Mouse (Mus musculus) heart, postnatal 0 days (tissue): ENCODE measurements around the gene Phactr1. TPM values are rescaled to one million over a fixed set of nuclear protein-coding genes. Genes with fewer than 3 reads are reported as not detected.

ENCODE experiments used
- ATAC-seq: fragments of 200-750 bp; cut with Nextera tagmentation; 2 replicates; pipeline ENCODE4 v1.8.0; 2017; ENCODE audit warnings: low read depth, moderate number of reproducible peaks, moderate library complexity; ENCODE audit not compliant: insufficient read depth
- DNase-seq: peaks from one replicate; pipeline ENCODE4 v3.0.0-alpha.2; 2016; ENCODE audit warnings: low spot score
- H3K27ac ChIP-seq: fragments of 300-500 bp; sonication (generic); 2 replicates; pipeline ENCODE4 v1.5.1; 2014; ENCODE audit warnings: low read depth, mild to moderate bottlenecking
- H3K27me3 ChIP-seq: fragments of 300-500 bp; sonication (generic); 2 replicates; pipeline ENCODE4 v1.6.1; 2014; ENCODE audit warnings: low read length, mixed read lengths; ENCODE audit not compliant: control insufficient read depth, insufficient read depth
- H3K36me3 ChIP-seq: fragments of 300-500 bp; sonication (generic); replicated peaks from 2 replicates; pipeline ENCODE4 v1.6.1; 2014; ENCODE audit warnings: low read length, mixed read lengths; ENCODE audit not compliant: control insufficient read depth, insufficient read depth
- H3K4me1 ChIP-seq: fragments of 300-500 bp; sonication (generic); 2 replicates; pipeline ENCODE4 v1.6.1; 2014; ENCODE audit warnings: antibody characterized with exemption; ENCODE audit not compliant: control insufficient read depth, insufficient read depth
- H3K4me2 ChIP-seq: fragments of 300-500 bp; sonication (generic); 2 replicates; pipeline ENCODE4 v1.6.1; 2014; ENCODE audit warnings: low read depth, mild to moderate bottlenecking, low read length, moderate library complexity
- H3K4me3 ChIP-seq: fragments of 300-500 bp; sonication (generic); 2 replicates; pipeline ENCODE4 v1.5.1; 2014; ENCODE audit warnings: low read depth, low read length
- H3K9ac ChIP-seq: fragments of 300-500 bp; sonication (generic); replicated peaks from 2 replicates; pipeline ENCODE4 v1.6.1; 2014; ENCODE audit warnings: low read depth, low read length, mixed read lengths
- H3K9me3 ChIP-seq: fragments of 300-500 bp; sonication (generic); replicated peaks from 2 replicates; pipeline ENCODE4 v1.6.1; 2016; ENCODE audit warnings: low read length; ENCODE audit not compliant: control insufficient read depth
- CTCF ChIP-seq: IDR thresholded peaks from 2 replicates; pipeline ENCODE4 v1.5.1; 2016; ENCODE audit warnings: antibody characterized with exemption, control low read depth, low read depth
- EP300 ChIP-seq: IDR thresholded peaks from 2 replicates; pipeline ENCODE4 v1.6.1; 2016; ENCODE audit warnings: antibody characterized with exemption, low read depth
- WGBS: fragments of 180-500 bp; shearing (Covaris S2); extraction: QIAGEN DNeasy Blood & Tissue Kit; methylation state at CpG from one replicate; pipeline ENCODE4 v1.1.7; 2014; 5-methylcytosine and 5-hydroxymethylcytosine counted together
- polyA plus RNA-seq: library from polyadenylated mRNA; unstranded; fragments of >200 nt; fragmentation: Nextera tagmentation; extraction: Ambion mirVana; gene quantifications from 2 replicates; pipeline ENCODE4 v1.2.1, GENCODE M21; 2015
- total RNA-seq: library from RNA; depleted of rRNA; stranded (reverse); fragments of >200 nt; gene quantifications from 2 replicates; pipeline ENCODE4 v1.2.3, GENCODE M21; 2014; ENCODE audit warnings: low replicate concordance; rRNA removed

Phactr1 gene
- total RNA-seq: 1.6 and 4.0 TPM in 2 replicates
- polyA plus RNA-seq: 4.8 and 6.2 TPM in 2 replicates

DNA sequence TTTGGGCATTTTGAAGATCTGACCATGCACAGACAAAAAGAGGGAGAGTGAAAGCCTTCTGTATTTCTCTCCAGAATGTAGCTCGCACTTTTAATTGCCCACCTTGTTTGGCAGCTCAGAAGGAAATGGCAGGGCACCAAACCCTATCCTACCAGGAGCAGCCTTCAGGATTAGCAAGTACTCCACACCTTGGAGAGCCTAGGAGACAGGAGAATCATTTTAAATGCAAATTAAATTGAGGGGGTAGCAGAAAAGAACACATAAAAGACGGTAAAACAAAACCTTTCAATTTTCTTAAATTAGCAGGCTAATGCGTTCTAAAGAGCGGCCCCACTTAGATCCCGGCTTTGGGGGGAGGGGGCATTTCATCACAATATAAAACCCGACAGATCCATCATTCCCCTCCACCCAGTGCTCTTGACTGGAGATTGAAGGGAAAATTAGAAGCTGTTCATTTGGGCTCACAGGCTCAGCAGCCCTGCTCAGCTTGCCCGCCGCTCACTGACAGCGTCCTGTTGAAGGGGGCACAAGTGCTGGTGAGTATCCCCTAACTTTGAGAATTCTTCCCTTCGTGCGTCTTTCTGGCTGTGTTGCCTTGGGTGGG, at the start of gene Phactr1:
Gene Phactr1, plus strand, starts transcription at position 233 of the 604 bp plus-strand sequence.
- ATAC-seq (no peak), DNase-seq (no peak)
- no peak within 1 kb of the TSS for H3K9ac ChIP-seq
- no peak within 1 kb of the TSS for H3K27ac ChIP-seq
- H3K36me3 ChIP-seq: no peaks in the 10 kb centered on the region
- no peak for TF ChIP-seq EP300
- TF ChIP-seq CTCF: no peak
- H3K9me3 ChIP-seq: no peaks in the 10 kb centered on the region
- 37% methylated on average over 11 of the region's 11 CpGs for WGBS
- no peaks in the 10 kb centered on the region for H3K4me1 ChIP-seq
- H3K4me2 ChIP-seq: no peak within 1 kb of the TSS
- 0 out of 2 replicates have a peak, but pooled peaks cover 3% of the 10 kb centered on the region for H3K27me3 ChIP-seq
- H3K4me3 ChIP-seq: no peak within 1 kb of the TSS

DNA sequence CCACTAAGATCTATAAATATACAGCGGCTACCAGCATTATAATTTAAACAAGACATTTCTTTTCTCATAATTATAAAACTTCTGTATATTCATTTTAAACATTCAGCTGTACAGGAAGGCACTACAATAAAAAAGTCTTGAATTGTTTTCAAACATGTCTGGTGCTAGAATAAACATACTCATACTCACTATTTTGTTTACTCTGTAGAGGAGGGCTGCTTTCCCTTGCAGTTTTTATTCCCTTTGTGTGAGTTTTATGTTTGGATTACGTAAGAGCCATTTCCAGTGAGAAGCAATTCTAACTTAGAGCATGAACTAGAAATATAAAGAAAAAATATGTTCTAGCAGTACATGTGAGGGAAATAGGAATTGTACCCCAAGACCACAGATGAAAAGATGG, 45.5 kb upstream of the Phactr1 start:
- H3K4me2 ChIP-seq: no peak overlapping the region
- ATAC-seq: no peak
- H3K36me3 ChIP-seq: no peaks in the 10 kb centered on the region
- WGBS: 87% methylated on average over 2 of the region's 2 CpGs
- no peak overlapping the region for H3K9ac ChIP-seq
- no peaks in the 10 kb centered on the region for H3K4me1 ChIP-seq
- H3K9me3 ChIP-seq: no peaks in the 10 kb centered on the region
- no peak for DNase-seq
- H3K27ac ChIP-seq: no peak overlapping the region
- no peak overlapping the region for H3K4me3 ChIP-seq
- H3K27me3 ChIP-seq: no peaks in the 10 kb centered on the region
- TF ChIP-seq EP300 (no peak), CTCF (no peak)

DNA sequence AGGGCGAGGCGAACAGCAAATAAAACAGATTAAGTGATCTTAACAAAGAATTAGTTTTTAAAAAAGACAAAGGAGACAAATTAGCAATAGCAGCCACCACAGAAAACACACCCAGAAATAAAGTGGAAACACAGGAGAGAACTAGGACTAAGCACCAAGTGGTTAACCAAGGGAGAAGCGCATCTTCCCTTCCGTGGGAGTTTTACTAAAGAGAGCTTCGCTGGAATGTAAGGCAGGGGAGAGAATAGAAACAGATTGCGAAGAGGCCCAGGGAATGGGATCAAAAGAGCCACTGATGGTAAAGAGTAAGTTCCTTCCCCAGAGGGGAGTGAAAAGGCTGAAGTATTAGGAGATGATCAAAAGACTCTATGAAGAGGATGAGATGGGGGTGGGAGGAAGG, 30.2 kb upstream of the Phactr1 start:
- Histone ChIP-seq H3K9ac (no peak overlapping the region), H3K36me3 (no peaks in the 10 kb centered on the region), H3K4me3 (no peak overlapping the region), H3K27me3 (no peaks in the 10 kb centered on the region), H3K27ac (no peak overlapping the region), H3K9me3 (no peaks in the 10 kb centered on the region), H3K4me2 (no peak overlapping the region), H3K4me1 (no peaks in the 10 kb centered on the region)
- no peak for ATAC-seq
- no peak for TF ChIP-seq EP300
- no peak for TF ChIP-seq CTCF
- 71% methylated on average over 6 of the region's 6 CpGs for WGBS
- no peak for DNase-seq

DNA sequence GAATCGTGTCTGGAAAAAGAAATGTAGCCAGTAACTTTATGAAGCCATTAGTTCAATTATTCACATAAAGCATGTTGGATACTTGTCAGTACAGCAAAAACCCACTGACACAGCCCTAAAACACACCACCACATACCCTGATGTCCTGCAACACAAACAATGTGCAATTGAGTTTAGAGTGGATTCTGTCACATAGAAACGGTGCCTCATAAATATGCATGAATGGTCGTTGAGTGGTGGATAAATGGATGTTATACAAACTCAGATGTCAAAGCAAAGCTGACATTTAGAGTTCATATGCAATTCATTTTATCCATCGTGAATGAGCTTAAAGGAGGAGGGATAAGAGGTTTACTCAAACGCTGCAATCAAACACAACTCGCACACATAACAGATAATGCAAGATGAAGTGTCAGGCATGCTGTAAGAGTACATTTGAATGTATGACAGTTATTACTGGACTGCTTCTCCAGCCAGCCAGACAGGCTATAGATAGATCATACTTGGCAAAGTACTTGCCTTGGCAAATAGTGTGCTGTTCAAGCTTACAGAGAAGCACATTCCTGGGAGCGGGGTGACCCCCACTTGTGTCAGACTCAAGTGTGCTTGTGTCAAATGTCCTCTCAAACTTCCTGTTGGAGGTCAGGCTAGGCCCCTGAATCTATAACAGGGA, 23.6 kb upstream of the Phactr1 start:
- TF ChIP-seq CTCF (no peak), EP300 (peak; percentile 59; the same call in 1 of the 2 replicates)
- ATAC-seq (peak; percentile 98), DNase-seq (peak; percentile 86)
- Histone ChIP-seq H3K9ac (no peak overlapping the region), H3K4me2 (no peak overlapping the region), H3K9me3 (no peaks in the 10 kb centered on the region), H3K4me1 (peaks cover 23% of the 10 kb centered on the region), H3K4me3 (no peak overlapping the region), H3K27ac (peak overlapping the region; percentile 73), H3K27me3 (no peaks in the 10 kb centered on the region), H3K36me3 (no peaks in the 10 kb centered on the region)
- 33% methylated on average over 7 of the region's 7 CpGs for WGBS

DNA sequence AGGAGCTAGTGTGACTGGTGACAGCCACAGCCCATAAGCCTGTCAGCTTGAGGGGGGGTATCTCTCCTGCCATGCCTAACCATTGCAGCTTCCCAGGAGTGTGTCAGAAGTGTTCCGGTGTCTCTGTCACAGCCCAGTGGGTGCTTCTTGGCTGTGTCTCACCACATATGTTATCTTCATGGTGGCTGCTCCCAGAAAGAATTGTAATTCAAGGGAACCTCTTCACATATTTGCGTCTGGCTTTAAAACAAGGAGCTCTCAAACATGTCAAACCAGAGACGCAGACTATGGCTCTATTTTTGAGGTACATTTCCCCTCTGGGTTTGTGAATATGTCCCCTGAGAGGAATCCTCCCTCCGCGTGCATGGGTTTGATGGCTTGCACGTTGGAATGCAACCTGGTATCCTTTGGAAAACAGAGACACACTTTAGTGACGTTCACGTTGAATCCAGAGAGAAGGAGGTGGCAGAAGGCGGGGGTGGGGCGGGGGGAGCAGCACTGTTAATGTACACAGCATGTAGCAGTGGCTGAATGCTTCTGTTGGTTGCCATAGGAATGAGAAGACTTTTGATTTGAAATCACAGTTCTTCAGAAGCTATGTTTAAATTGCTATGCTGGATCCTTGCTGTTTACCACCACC, 8.7 kb upstream of the Phactr1 start:
- Histone ChIP-seq H3K9me3 (no peaks in the 10 kb centered on the region), H3K9ac (no peak overlapping the region), H3K27ac (no peak overlapping the region), H3K4me1 (no peaks in the 10 kb centered on the region), H3K4me2 (no peak overlapping the region), H3K27me3 (no peaks in the 10 kb centered on the region), H3K4me3 (no peak overlapping the region), H3K36me3 (no peaks in the 10 kb centered on the region)
- TF ChIP-seq CTCF: no peak
- no peak for TF ChIP-seq EP300
- ATAC-seq (no peak), DNase-seq (no peak)
- WGBS: 42% methylated on average over 10 of the region's 10 CpGs
